Mouse (Mus musculus): ENCODE measurements around the gene H2-T23. TPM values are rescaled to one million over a fixed set of nuclear protein-coding genes. Genes with fewer than 3 reads are reported as not detected.
A peak's percentile ranks its signal among the peaks of the same experiment; 100 is the strongest.

Gene H2-T23
- polyA plus RNA-seq, 1 experiment from 2014 or later: 3.9 TPM

DNA sequence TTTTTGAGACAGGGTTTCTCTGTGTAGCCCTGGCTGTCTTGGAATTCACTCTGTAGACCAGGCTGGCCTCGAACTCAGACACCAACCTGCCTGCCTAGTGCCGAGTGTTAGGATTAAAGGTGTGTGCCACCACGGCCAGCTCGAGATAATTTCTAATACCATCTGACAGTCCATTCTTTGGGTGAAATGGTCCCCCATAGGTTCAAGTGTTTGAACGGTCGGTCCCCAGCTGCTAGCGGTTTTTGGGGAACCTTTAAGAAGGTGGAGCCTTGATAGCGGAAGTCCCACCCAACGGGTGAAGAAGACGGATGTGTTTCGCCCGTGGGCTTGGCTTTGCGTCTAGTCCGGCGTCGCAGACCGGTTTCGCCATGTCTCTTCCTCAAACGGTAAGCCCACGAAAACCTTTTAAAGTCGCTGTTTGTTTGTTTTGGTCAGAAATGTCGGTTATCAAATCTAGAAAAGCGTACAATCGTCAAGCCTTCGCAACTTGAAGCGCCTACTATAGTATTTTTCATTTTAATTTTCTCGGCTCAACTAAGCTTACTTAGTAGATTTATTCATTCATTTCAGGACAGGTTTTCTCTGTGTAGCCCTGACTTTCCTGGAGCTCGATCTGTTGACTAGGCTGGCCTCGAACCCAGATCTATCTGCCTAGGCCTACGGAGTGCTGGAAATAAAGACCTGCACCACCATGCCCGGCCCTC, 38.3 kb downstream of the H2-T23 start:
- Histone ChIP-seq H3K9ac (replicated peaks; ENCODE audit: low read length) (peak overlapping the region; percentile 50), H3K4me1 (ENCODE audit: control insufficient read depth, insufficient read depth, low read length) (no peaks in the 10 kb centered on the region; the same call in 1 of the 2 replicates), H3K4me3 (ENCODE audit: low read depth, low read length) (peak overlapping the region; percentile 43), H3K27ac (replicated peaks; ENCODE audit: low read depth, low read length) (no peak overlapping the region), H3K27me3 (ENCODE audit: control insufficient read depth, insufficient read depth, low read length) (no peaks in the 10 kb centered on the region), H3K36me3 (replicated peaks; ENCODE audit: control insufficient read depth, insufficient read depth, low read depth, low read length) (no peaks in the 10 kb centered on the region), H3K4me2 (ENCODE audit: low read depth, low read length) (peak overlapping the region; percentile 76), H3K9me3 (replicated peaks; ENCODE audit: control insufficient read depth, low read length) (no peaks in the 10 kb centered on the region)
- WGBS: 3% methylated on average over 31 of the region's 31 CpGs
- DNase-seq (ENCODE audit: low spot score) (peak; percentile 89), ATAC-seq (replicated peaks; ENCODE audit: insufficient number of reproducible peaks, low FRiP score, low TSS enrichment, low read depth) (peak; percentile 63)

- no peak overlapping the region for H3K9ac ChIP-seq (replicated peaks; ENCODE audit: low read length)
- no peaks in the 10 kb centered on the region; the same call in 1 of the 2 replicates for H3K4me1 ChIP-seq (ENCODE audit: control insufficient read depth, insufficient read depth, low read length)
- no peaks in the 10 kb centered on the region for H3K9me3 ChIP-seq (replicated peaks; ENCODE audit: control insufficient read depth, low read length)
- H3K4me2 ChIP-seq (ENCODE audit: low read depth, low read length): no peak overlapping the region
- H3K36me3 ChIP-seq (replicated peaks; ENCODE audit: control insufficient read depth, insufficient read depth, low read depth, low read length): no peaks in the 10 kb centered on the region
- H3K27me3 ChIP-seq (ENCODE audit: control insufficient read depth, insufficient read depth, low read length): no peaks in the 10 kb centered on the region
- ATAC-seq (replicated peaks; ENCODE audit: insufficient number of reproducible peaks, low FRiP score, low TSS enrichment, low read depth): peak; percentile 41
- 9% methylated on average over 17 of the region's 17 CpGs for WGBS
- DNase-seq (ENCODE audit: low spot score): peak; percentile 90
- no peak overlapping the region for H3K4me3 ChIP-seq (ENCODE audit: low read depth, low read length)
- no peak overlapping the region for H3K27ac ChIP-seq (replicated peaks; ENCODE audit: low read depth, low read length)
Observed at GRCm38 (mm10) chr17:35993675-35994074, 39.0 kb downstream of the H2-T23 start.

DNA sequence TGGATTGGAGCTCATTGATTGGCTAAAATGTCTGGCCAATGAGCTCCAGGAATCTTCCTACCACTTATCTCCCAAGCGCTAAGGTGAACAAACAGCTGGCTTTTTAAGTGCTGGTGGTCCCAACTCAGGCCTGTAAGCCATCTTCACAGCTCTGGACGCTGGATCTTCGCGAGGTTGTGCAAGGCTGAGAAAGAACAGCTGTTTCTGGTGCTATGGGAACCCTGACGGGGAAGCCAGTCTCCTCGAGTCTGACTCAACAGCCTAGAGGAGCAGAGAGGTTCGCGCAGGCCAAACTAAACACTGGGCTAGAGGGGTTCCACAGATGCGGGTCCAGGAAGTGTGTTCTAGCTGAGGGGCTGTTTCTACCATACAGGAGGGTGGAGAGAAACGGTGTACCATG, 40.9 kb downstream of the H2-T23 start:
- Histone ChIP-seq H3K36me3 (replicated peaks; ENCODE audit: control insufficient read depth, insufficient read depth, low read depth, low read length) (no peaks in the 10 kb centered on the region; the same call in 1 of the 2 replicates), H3K4me3 (ENCODE audit: low read depth, low read length) (no peak overlapping the region), H3K4me2 (ENCODE audit: low read depth, low read length) (no peak overlapping the region), H3K9me3 (replicated peaks; ENCODE audit: control insufficient read depth, low read length) (no peaks in the 10 kb centered on the region), H3K27me3 (ENCODE audit: control insufficient read depth, insufficient read depth, low read length) (no peaks in the 10 kb centered on the region), H3K27ac (replicated peaks; ENCODE audit: low read depth, low read length) (no peak overlapping the region), H3K9ac (replicated peaks; ENCODE audit: low read length) (no peak overlapping the region), H3K4me1 (ENCODE audit: control insufficient read depth, insufficient read depth, low read length) (no peaks in the 10 kb centered on the region)
- DNase-seq (ENCODE audit: low spot score) (no peak), ATAC-seq (replicated peaks; ENCODE audit: insufficient number of reproducible peaks, low FRiP score, low TSS enrichment, low read depth) (no peak)
- 57% methylated on average over 10 of the region's 10 CpGs for WGBS

DNA sequence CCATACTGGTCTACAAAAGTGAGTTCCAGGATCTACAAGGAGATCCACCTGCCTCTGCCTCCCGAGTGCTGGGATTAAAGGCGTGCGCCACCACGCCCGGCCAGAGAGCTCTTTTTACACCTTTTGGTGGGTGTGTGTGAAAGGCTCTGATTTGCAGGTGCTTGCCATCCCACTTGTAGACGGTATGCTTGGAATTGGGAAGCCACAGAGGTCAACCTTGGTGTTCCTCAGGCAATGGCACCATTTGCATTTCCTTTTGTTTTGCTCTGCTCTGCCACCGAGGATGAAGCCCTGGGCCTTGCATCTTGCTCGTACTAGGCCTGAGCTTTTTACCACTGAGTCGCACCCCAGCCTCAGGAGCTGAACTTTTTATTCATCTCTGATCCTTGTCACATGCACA, 50.9 kb downstream of the H2-T23 start:
- Histone ChIP-seq H3K27ac (replicated peaks; ENCODE audit: low read depth, low read length) (no peak overlapping the region), H3K27me3 (ENCODE audit: control insufficient read depth, insufficient read depth, low read length) (no peaks in the 10 kb centered on the region), H3K4me3 (ENCODE audit: low read depth, low read length) (no peak overlapping the region), H3K36me3 (replicated peaks; ENCODE audit: control insufficient read depth, insufficient read depth, low read depth, low read length) (peaks cover 4% of the 10 kb centered on the region; the same call in 1 of the 2 replicates), H3K9me3 (replicated peaks; ENCODE audit: control insufficient read depth, low read length) (no peaks in the 10 kb centered on the region), H3K9ac (replicated peaks; ENCODE audit: low read length) (no peak overlapping the region), H3K4me2 (ENCODE audit: low read depth, low read length) (no peak overlapping the region), H3K4me1 (ENCODE audit: control insufficient read depth, insufficient read depth, low read length) (no peaks in the 10 kb centered on the region)
- no peak for DNase-seq (ENCODE audit: low spot score)
- WGBS: 88% methylated on average over 9 of the region's 9 CpGs
- ATAC-seq (replicated peaks; ENCODE audit: insufficient number of reproducible peaks, low FRiP score, low TSS enrichment, low read depth): no peak

- Histone ChIP-seq H3K4me2 (ENCODE audit: low read depth, low read length) (peak overlapping the region; percentile 90), H3K36me3 (replicated peaks; ENCODE audit: control insufficient read depth, insufficient read depth, low read depth, low read length) (peaks cover 4% of the 10 kb centered on the region; the same call in 1 of the 2 replicates), H3K4me3 (ENCODE audit: low read depth, low read length) (peak overlapping the region; percentile 96), H3K9me3 (replicated peaks; ENCODE audit: control insufficient read depth, low read length) (no peaks in the 10 kb centered on the region), H3K4me1 (ENCODE audit: control insufficient read depth, insufficient read depth, low read length) (no peaks in the 10 kb centered on the region), H3K9ac (replicated peaks; ENCODE audit: low read length) (peak overlapping the region; percentile 84), H3K27me3 (ENCODE audit: control insufficient read depth, insufficient read depth, low read length) (no peaks in the 10 kb centered on the region), H3K27ac (replicated peaks; ENCODE audit: low read depth, low read length) (peak overlapping the region; percentile 81)
- ATAC-seq (replicated peaks; ENCODE audit: insufficient number of reproducible peaks, low FRiP score, low TSS enrichment, low read depth) (peak; percentile 20; the same call in 1 of the 2 replicates), DNase-seq (ENCODE audit: low spot score) (peak; percentile 62)
- under 1% methylated on average over 24 of the region's 29 CpGs for WGBS
Observed at GRCm38 (mm10) chr17:35980363-35980754, 52.3 kb downstream of the H2-T23 start.

Other genes starting within 250 kb of the H2-T23 start
- gene Ier3, start 211.2 kb downstream of the H2-T23 start, polyA plus RNA-seq (2014; fragmentation: Nextera tagmentation; extraction: Ambion mirVana): 2.7 and 3.4 TPM in 2 replicates
- gene Flot1, start 209.6 kb downstream of the H2-T23 start, polyA plus RNA-seq (2014; fragmentation: Nextera tagmentation; extraction: Ambion mirVana): 46.7 and 53.8 TPM in 2 replicates
- 1,420 and 1,481 TPM in 2 replicates for gene Tubb5, start 194.5 kb downstream of the H2-T23 start, polyA plus RNA-seq (2014; fragmentation: Nextera tagmentation; extraction: Ambion mirVana)
- 22.2 and 23.4 TPM in 2 replicates for gene Mdc1, start 191.3 kb downstream of the H2-T23 start, polyA plus RNA-seq (2014; fragmentation: Nextera tagmentation; extraction: Ambion mirVana)
- 48.8 and 53.2 TPM in 2 replicates for gene Nrm, start 171.5 kb downstream of the H2-T23 start, polyA plus RNA-seq (2014; fragmentation: Nextera tagmentation; extraction: Ambion mirVana)
- 24.1 and 24.6 TPM in 2 replicates for gene Ppp1r18, start 167.3 kb downstream of the H2-T23 start, polyA plus RNA-seq (2014; fragmentation: Nextera tagmentation; extraction: Ambion mirVana)
- gene Dhx16, start 153.0 kb downstream of the H2-T23 start, polyA plus RNA-seq (2014; fragmentation: Nextera tagmentation; extraction: Ambion mirVana): 38.6 and 47.2 TPM in 2 replicates
- 21.2 and 25.6 TPM in 2 replicates for gene 2310061I04Rik, start 135.4 kb downstream of the H2-T23 start, polyA plus RNA-seq (2014; fragmentation: Nextera tagmentation; extraction: Ambion mirVana)
- 101 and 108 TPM in 2 replicates for gene Atat1, start 122.8 kb downstream of the H2-T23 start, polyA plus RNA-seq (2014; fragmentation: Nextera tagmentation; extraction: Ambion mirVana)
- gene Mrps18b, start 116.5 kb downstream of the H2-T23 start, polyA plus RNA-seq (2014; fragmentation: Nextera tagmentation; extraction: Ambion mirVana): 69.5 and 72.0 TPM in 2 replicates
- gene Ppp1r10, start 116.4 kb downstream of the H2-T23 start, polyA plus RNA-seq (2014; fragmentation: Nextera tagmentation; extraction: Ambion mirVana): 38.1 and 38.2 TPM in 2 replicates
- 96.7 and 112 TPM in 2 replicates for gene Abcf1, start 63.1 kb downstream of the H2-T23 start, polyA plus RNA-seq (2014; fragmentation: Nextera tagmentation; extraction: Ambion mirVana)
- gene Gnl1, start 53.0 kb downstream of the H2-T23 start, polyA plus RNA-seq (2014; fragmentation: Nextera tagmentation; extraction: Ambion mirVana): 31.3 and 32.3 TPM in 2 replicates
- gene Prr3, start 52.6 kb downstream of the H2-T23 start, polyA plus RNA-seq (2014; fragmentation: Nextera tagmentation; extraction: Ambion mirVana): 37.7 and 38.2 TPM in 2 replicates
- 2.2 and 2.4 TPM in 2 replicates for gene H2-T24, start 12.3 kb downstream of the H2-T23 start, polyA plus RNA-seq (2014; fragmentation: Nextera tagmentation; extraction: Ambion mirVana)
- gene H2-T22, start 9.9 kb upstream of the H2-T23 start, polyA plus RNA-seq (2014; fragmentation: Nextera tagmentation; extraction: Ambion mirVana): 12.7 and 13.2 TPM in 2 replicates
- not detected in 2 replicates for gene Gm6034, start 10.1 kb upstream of the H2-T23 start, polyA plus RNA-seq (2014; fragmentation: Nextera tagmentation; extraction: Ambion mirVana)
- gene Gm11127, start 25.5 kb upstream of the H2-T23 start, polyA plus RNA-seq (2014; fragmentation: Nextera tagmentation; extraction: Ambion mirVana): 0.20 TPM in 1 of 2 replicates, not detected in the other
- not detected in 2 replicates for gene Gm19684, start 88.8 kb upstream of the H2-T23 start, polyA plus RNA-seq (2014; fragmentation: Nextera tagmentation; extraction: Ambion mirVana)
- not detected in 2 replicates for gene Gm7030, start 96.6 kb upstream of the H2-T23 start, polyA plus RNA-seq (2014; fragmentation: Nextera tagmentation; extraction: Ambion mirVana)
- not detected in 2 replicates for gene Gm8909, start 135.7 kb upstream of the H2-T23 start, polyA plus RNA-seq (2014; fragmentation: Nextera tagmentation; extraction: Ambion mirVana)
- not detected in 2 replicates for gene H2-T3, start 157.4 kb upstream of the H2-T23 start, polyA plus RNA-seq (2014; fragmentation: Nextera tagmentation; extraction: Ambion mirVana)
- 83.6 and 92.6 TPM in 2 replicates for gene Rpp21, start 225.2 kb upstream of the H2-T23 start, polyA plus RNA-seq (2014; fragmentation: Nextera tagmentation; extraction: Ambion mirVana)
- 14.0 and 15.6 TPM in 2 replicates for gene Trim39, start 239.4 kb upstream of the H2-T23 start, polyA plus RNA-seq (2014; fragmentation: Nextera tagmentation; extraction: Ambion mirVana)

Data from embryonic facial prominence, embryonic 11.5 days (tissue).